Mouse (Mus musculus): ENCODE results near the gene Cyp2d34.

GRCm38 (mm10) chr15:82637130-82638075 lies 16.7 kb upstream of the Cyp2d34 start:
- no peak for TF ChIP-seq CTCF (IDR thresholded peaks at IDR 0.05; ENCODE audit: borderline replicate concordance, extremely low read depth, insufficient read depth, insufficient read length)
- no peak for TF ChIP-seq POLR2A (IDR thresholded peaks at IDR 0.05; ENCODE audit: borderline replicate concordance, extremely low read depth, insufficient read depth, insufficient read length, poor library complexity, severe bottlenecking)

All from brain, embryonic 14.5 days (tissue).